In the genomic region with DNA sequence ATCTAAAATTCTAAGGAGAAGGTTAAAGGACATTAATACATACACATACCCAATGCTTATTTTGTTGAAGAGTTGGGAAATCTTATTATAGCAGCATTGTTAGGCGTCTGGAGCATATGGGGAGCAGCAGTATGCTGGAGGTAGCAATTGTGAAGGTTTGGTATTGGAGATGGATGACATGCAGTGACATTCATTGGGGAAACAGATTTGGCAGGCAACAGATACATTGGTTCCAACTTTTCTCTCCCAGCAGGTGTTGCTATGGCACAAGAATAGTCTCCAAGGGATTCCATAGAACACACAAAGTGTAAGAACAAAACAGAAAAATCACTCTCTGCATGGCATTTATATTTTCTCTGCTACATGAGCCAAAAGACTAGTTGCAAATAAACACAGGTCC, we compare ENCODE assay signal across 15 mouse cellular contexts.
DNase-seq lines count a peak whose midpoint lies in the region; ATAC-seq and TF ChIP-seq lines count a peak whose summit lies in the region.
"Had no signal": no experiment of that assay in that cellular context is flagged by ENCODE, and none has a peak within 500 bp of the region (broad histone marks: within the 10 kb centered on the region; RNA-seq: fewer than 3 reads in every experiment).

No protein-coding gene starts in this region.

- H3K27me3 ChIP-seq in liver, embryonic 12.5 days (replicated peaks) = no peaks in the 10 kb centered on the region
- H3K27me3 ChIP-seq: CH12.LX, Patski had no signal

- H3K9me3 ChIP-seq in liver, embryonic 12.5 days (replicated peaks) = no peaks in the 10 kb centered on the region

- no peaks in the 10 kb centered on the region for H3K36me3 ChIP-seq in liver, embryonic 12.5 days

- 0 out of 2 replicates have a peak overlapping the region, but pooled peaks have one; percentile 32 for H3K27ac ChIP-seq in layer of hippocampus, adult 2 months
- no peak overlapping the region for H3K27ac ChIP-seq in liver, embryonic 12.5 days

- no peak overlapping the region for H3K4me2 ChIP-seq in liver, embryonic 12.5 days
- H3K4me2 ChIP-seq: liver, embryonic 11.5 days had no signal

- peak; percentile 60 for DNase-seq in layer of hippocampus, adult 11-12 months (ENCODE audit: low spot score)
- DNase-seq in layer of hippocampus, postnatal 25 days (ENCODE audit: extremely low spot score in 1 of 2, low spot score in 1 of 2) = no peak
- DNase-seq in cerebellum, adult 8-10 months = peak; percentile 4
- peak; percentile 56 to 78 for DNase-seq in layer of hippocampus, adult 2 months (ENCODE audit: low spot score in 2 of 2)
- DNase-seq in gastrocnemius, postnatal 10 days = no peak
- DNase-seq: adrenal gland, adult 2 months; heart, adult 18-20 months; heart, postnatal 36 days; kidney, adult 8-10 months; lung, postnatal 36 days had no signal

- H3K4me3 ChIP-seq in layer of hippocampus, adult 2 months = no peak overlapping the region
- H3K4me3 ChIP-seq in liver, embryonic 12.5 days = no peak overlapping the region

- ATAC-seq in cerebellum, adult (ENCODE audit: insufficient number of reproducible peaks, low FRiP score, low TSS enrichment) = peak; percentile 52; the same call in 1 of the 2 replicates
- ATAC-seq in liver, embryonic 12.5 days = no peak
- ATAC-seq: Patski had no signal

- no peak for TF ChIP-seq CTCF in layer of hippocampus, adult 2 months (conservative IDR thresholded peaks at IDR 0.05)

- no peak overlapping the region for H3K9ac ChIP-seq in liver, embryonic 12.5 days

- no peaks in the 10 kb centered on the region for H3K4me1 ChIP-seq in liver, embryonic 12.5 days

- WGBS in liver, embryonic 12.5 days (ENCODE audit: insufficient replicate concordance) = 48% methylated on average over 1 of the region's 1 CpGs

Comparison
In these comparisons a context has a peak if more than half of its experiments do, and no peak if none do; other contexts are left out.
1. DNase-seq: peak in layer of hippocampus, adult 11-12 months (single experiment), cerebellum, adult 8-10 months (single experiment) and layer of hippocampus, adult 2 months (2 of 2); none in layer of hippocampus, postnatal 25 days (0 of 2) and gastrocnemius, postnatal 10 days (single experiment).